Mouse (Mus musculus) spleen, postnatal 14 days (tissue): ENCODE results near the gene Olfr1484.
"Not testable (repeated sequence)": the region's sequence is repeated elsewhere in the genome, so short reads cannot be mapped to it uniquely, and the experiment has no call there.

Experiments
- DNase-seq, 2 experiments: peaks; one replicate each; pipeline ENCODE4 v3.0.0; 2021 to 2022; ENCODE audit warnings: low spot score in 2 of 2

Olfr1484 gene

DNA sequence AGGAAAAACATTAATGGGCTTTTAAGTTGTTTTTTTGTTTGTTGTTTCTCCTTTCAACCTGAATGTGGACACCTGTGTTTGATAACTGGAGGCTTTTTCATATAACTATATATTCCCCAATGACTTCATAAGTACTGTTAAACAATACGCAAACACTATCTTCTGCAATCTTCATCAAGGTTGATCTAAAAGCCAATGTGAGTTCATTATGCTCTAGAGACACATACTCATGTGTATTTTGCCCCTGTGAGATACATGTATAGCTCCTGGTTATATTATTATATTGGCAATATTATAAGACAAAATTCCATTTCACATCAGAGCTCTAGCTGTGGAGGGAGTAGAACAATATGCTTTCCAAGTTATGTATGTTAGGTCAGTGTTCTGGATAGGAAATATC lies at the start of gene Olfr1484:
Gene Olfr1484 (plus strand): TSS at position 301 of the 400 bp plus-strand sequence.
- DNase-seq: no peak

DNA sequence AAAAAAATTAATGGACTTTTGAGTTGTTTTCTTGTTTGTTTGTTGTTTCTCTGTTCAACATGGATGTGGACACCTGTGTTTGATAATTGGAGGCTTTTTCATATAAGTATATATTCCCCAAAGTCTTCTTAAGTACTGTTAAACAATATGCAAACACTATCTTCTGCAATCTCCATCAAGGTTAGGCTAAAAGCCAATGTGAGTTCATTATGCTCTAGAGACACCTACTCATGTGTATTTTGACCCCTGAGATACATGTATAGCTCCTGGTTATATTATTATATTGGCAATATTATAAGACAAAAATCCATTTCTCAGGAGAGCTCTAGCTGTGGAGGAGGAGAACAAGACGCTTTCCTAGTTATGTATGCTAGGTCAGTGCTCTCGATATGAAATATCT lies 33.8 kb downstream of the Olfr1484 start, which contains the start of gene Olfr1487:
Gene Olfr1487 (plus strand): TSS at position 301 of the 400 bp plus-strand sequence.
- DNase-seq: not testable (repeated sequence)

DNA sequence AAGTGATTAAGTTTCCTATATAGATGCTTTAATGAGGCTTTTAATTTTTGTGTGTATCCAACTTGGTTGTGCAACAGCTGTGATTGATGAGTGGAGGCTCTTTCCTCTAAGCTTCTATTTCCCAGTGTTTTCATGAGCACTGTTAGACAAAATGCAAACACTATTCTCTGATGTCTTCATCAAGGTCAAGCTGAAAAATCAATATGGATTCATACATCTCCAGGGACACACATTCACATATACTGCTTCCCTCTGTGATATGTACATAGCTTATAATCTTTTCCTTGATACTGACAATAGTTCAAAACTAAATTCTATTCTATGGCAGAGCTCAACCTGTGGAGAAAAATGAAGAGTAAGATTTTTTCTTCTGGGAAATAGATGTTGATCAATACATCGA lies 48.0 kb downstream of the Olfr1484 start, which contains the start of gene Olfr1489:
Gene Olfr1489 (plus strand): TSS at position 301 of the 400 bp plus-strand sequence.
- DNase-seq: no peak
